Mouse (Mus musculus) heart, embryonic 12.5 days (tissue): Measurements from ENCODE around the gene Gm10198. TPM values are rescaled to one million over a fixed set of nuclear protein-coding genes. Genes with fewer than 3 reads are reported as not detected.

Experiments used
- ATAC-seq: fragments of 200-750 bp; cut with Nextera tagmentation; 2 replicates; pipeline ENCODE4 v1.8.0; 2017; ENCODE audit warnings: moderate TSS enrichment, moderate library complexity; ENCODE audit not compliant: insufficient number of reproducible peaks, low FRiP score
- H3K27ac ChIP-seq: fragments of 300-500 bp; sonication (generic); 2 replicates; pipeline ENCODE4 v1.5.1; 2016; ENCODE audit warnings: mild to moderate bottlenecking, moderate library complexity; ENCODE audit not compliant: poor library complexity, severe bottlenecking
- H3K27me3 ChIP-seq: fragments of 300-500 bp; sonication (generic); replicated peaks from 2 replicates; pipeline ENCODE4 v1.6.1; 2016; ENCODE audit warnings: mild to moderate bottlenecking, moderate library complexity
- H3K36me3 ChIP-seq: fragments of 300-500 bp; sonication (generic); 2 replicates; pipeline ENCODE4 v1.6.1; 2016; ENCODE audit warnings: mild to moderate bottlenecking, moderate library complexity
- H3K4me1 ChIP-seq: fragments of 300-500 bp; sonication (generic); replicated peaks from 2 replicates; pipeline ENCODE4 v1.6.1; 2016; ENCODE audit warnings: mild to moderate bottlenecking
- H3K4me2 ChIP-seq: fragments of 300-500 bp; sonication (generic); 2 replicates; pipeline ENCODE4 v1.6.1; 2016; ENCODE audit warnings: mild to moderate bottlenecking, moderate library complexity
- H3K4me3 ChIP-seq: fragments of 300-500 bp; sonication (generic); 2 replicates; pipeline ENCODE4 v1.5.1; 2016; ENCODE audit warnings: mild to moderate bottlenecking
- H3K9ac ChIP-seq: fragments of 300-500 bp; sonication (generic); 2 replicates; pipeline ENCODE4 v1.6.1; 2016; ENCODE audit warnings: mild to moderate bottlenecking, moderate library complexity
- H3K9me3 ChIP-seq: fragments of 300-500 bp; sonication (generic); replicated peaks from 2 replicates; pipeline ENCODE4 v1.6.1; 2016; ENCODE audit warnings: mild to moderate bottlenecking, moderate library complexity
- WGBS: fragments of 180-500 bp; shearing (Covaris S2); methylation state at CpG from one replicate; pipeline ENCODE4 v1.1.7; 2016; 5-methylcytosine and 5-hydroxymethylcytosine counted together
- polyA plus RNA-seq: library from polyadenylated mRNA; unstranded; fragments of >200 nt; fragmentation: Nextera tagmentation; extraction: Ambion mirVana; gene quantifications from 2 replicates; pipeline ENCODE4 v1.2.1, GENCODE M21; 2016

Gene Gm10198
- polyA plus RNA-seq, 1 experiment from 2014 or later: not detected

- Histone ChIP-seq H3K27me3 (no peaks in the 10 kb centered on the region), H3K4me2 (no peak overlapping the region), H3K27ac (no peak overlapping the region), H3K9me3 (no peaks in the 10 kb centered on the region), H3K4me3 (no peak overlapping the region), H3K36me3 (no peaks in the 10 kb centered on the region), H3K4me1 (no peaks in the 10 kb centered on the region), H3K9ac (no peak overlapping the region)
- no peak for ATAC-seq
- WGBS: 84% methylated on average over 7 of the region's 7 CpGs
Measured at GRCm38 (mm10) chr13:111598111-111598510, 5.5 kb downstream of the Gm10198 start.

GRCm38 (mm10) chr13:111601383-111601782, 8.8 kb downstream of the Gm10198 start:
- WGBS: 59% methylated on average over 4 of the region's 4 CpGs
- no peaks in the 10 kb centered on the region for H3K9me3 ChIP-seq
- no peaks in the 10 kb centered on the region for H3K36me3 ChIP-seq
- H3K9ac ChIP-seq: no peak overlapping the region
- no peaks in the 10 kb centered on the region for H3K4me1 ChIP-seq
- H3K27me3 ChIP-seq: no peaks in the 10 kb centered on the region
- ATAC-seq: no peak
- H3K4me3 ChIP-seq: no peak overlapping the region
- H3K27ac ChIP-seq: no peak overlapping the region
- no peak overlapping the region for H3K4me2 ChIP-seq

GRCm38 (mm10) chr13:111604826-111605225, 12.2 kb downstream of the Gm10198 start:
- Histone ChIP-seq H3K27ac (no peak overlapping the region), H3K4me2 (no peak overlapping the region), H3K27me3 (no peaks in the 10 kb centered on the region), H3K9me3 (peaks cover 6% of the 10 kb centered on the region), H3K4me1 (no peaks in the 10 kb centered on the region), H3K4me3 (no peak overlapping the region), H3K36me3 (no peaks in the 10 kb centered on the region), H3K9ac (no peak overlapping the region)
- no peak for ATAC-seq
- WGBS: 68% methylated on average over 5 of the region's 5 CpGs

- no peaks in the 10 kb centered on the region for H3K4me1 ChIP-seq
- H3K27me3 ChIP-seq: no peaks in the 10 kb centered on the region
- H3K9me3 ChIP-seq: 0 out of 2 replicates have a peak, but pooled peaks cover 3% of the 10 kb centered on the region
- H3K9ac ChIP-seq: no peak overlapping the region
- WGBS: 72% methylated on average over 13 of the region's 13 CpGs
- H3K4me3 ChIP-seq: no peak overlapping the region
- no peak overlapping the region for H3K4me2 ChIP-seq
- no peaks in the 10 kb centered on the region for H3K36me3 ChIP-seq
- ATAC-seq: no peak
- H3K27ac ChIP-seq: no peak overlapping the region
Measured at GRCm38 (mm10) chr13:111616168-111617125, 23.9 kb downstream of the Gm10198 start.

- ATAC-seq: no peak
- WGBS: 68% methylated on average over 4 of the region's 4 CpGs
- no peak overlapping the region for H3K4me3 ChIP-seq
Measured at GRCm38 (mm10) chr13:111620433-111620832, 27.8 kb downstream of the Gm10198 start.

GRCm38 (mm10) chr13:111622425-111622824, 29.8 kb downstream of the Gm10198 start:
- 87% methylated on average over 3 of the region's 3 CpGs for WGBS
- Histone ChIP-seq H3K4me1 (no peaks in the 10 kb centered on the region), H3K27me3 (no peaks in the 10 kb centered on the region), H3K9ac (no peak overlapping the region), H3K4me2 (no peak overlapping the region), H3K27ac (no peak overlapping the region), H3K4me3 (no peak overlapping the region), H3K36me3 (no peaks in the 10 kb centered on the region), H3K9me3 (no peaks in the 10 kb centered on the region)
- no peak for ATAC-seq

More at GRCm38 (mm10) chr13:111620433-111620832, 27.8 kb downstream of the Gm10198 start:
- H3K36me3 ChIP-seq: no peaks in the 10 kb centered on the region
- H3K4me1 ChIP-seq: no peaks in the 10 kb centered on the region
- H3K27me3 ChIP-seq: no peaks in the 10 kb centered on the region
- no peaks in the 10 kb centered on the region for H3K9me3 ChIP-seq
- H3K9ac ChIP-seq: no peak overlapping the region
- H3K27ac ChIP-seq: no peak overlapping the region
- H3K4me2 ChIP-seq: no peak overlapping the region

- H3K9me3 ChIP-seq: no peaks in the 10 kb centered on the region
- no peak for ATAC-seq
- H3K4me2 ChIP-seq: no peak overlapping the region
- H3K27me3 ChIP-seq: no peaks in the 10 kb centered on the region
- no peaks in the 10 kb centered on the region for H3K36me3 ChIP-seq
- no peak overlapping the region for H3K27ac ChIP-seq
- WGBS: 79% methylated on average over 7 of the region's 7 CpGs
- no peak overlapping the region for H3K4me3 ChIP-seq
- no peaks in the 10 kb centered on the region for H3K4me1 ChIP-seq
- no peak overlapping the region for H3K9ac ChIP-seq
Measured at GRCm38 (mm10) chr13:111623112-111623511, 30.5 kb downstream of the Gm10198 start.

GRCm38 (mm10) chr13:111624115-111624514, 31.5 kb downstream of the Gm10198 start:
- H3K4me2 ChIP-seq: no peak overlapping the region
- no peaks in the 10 kb centered on the region for H3K9me3 ChIP-seq
- ATAC-seq: no peak
- no peak overlapping the region for H3K27ac ChIP-seq
- H3K36me3 ChIP-seq: no peaks in the 10 kb centered on the region
- WGBS: 58% methylated on average over 6 of the region's 6 CpGs
- H3K4me3 ChIP-seq: no peak overlapping the region
- no peaks in the 10 kb centered on the region for H3K27me3 ChIP-seq
- H3K4me1 ChIP-seq: no peaks in the 10 kb centered on the region
- H3K9ac ChIP-seq: no peak overlapping the region

GRCm38 (mm10) chr13:111634163-111635160, 41.9 kb downstream of the Gm10198 start:
- no peak overlapping the region for H3K4me3 ChIP-seq
- H3K4me1 ChIP-seq: no peaks in the 10 kb centered on the region
- no peaks in the 10 kb centered on the region for H3K27me3 ChIP-seq
- WGBS: 76% methylated on average over 16 of the region's 16 CpGs
- H3K36me3 ChIP-seq: no peaks in the 10 kb centered on the region
- H3K27ac ChIP-seq: no peak overlapping the region
- no peak overlapping the region for H3K9ac ChIP-seq
- ATAC-seq: no peak
- H3K4me2 ChIP-seq: no peak overlapping the region
- H3K9me3 ChIP-seq: no peaks in the 10 kb centered on the region; the same call in 1 of the 2 replicates

- H3K4me3 ChIP-seq: no peak overlapping the region
- H3K27me3 ChIP-seq: no peaks in the 10 kb centered on the region
- WGBS: 84% methylated on average over 6 of the region's 6 CpGs
- no peaks in the 10 kb centered on the region for H3K4me1 ChIP-seq
- H3K4me2 ChIP-seq: no peak overlapping the region
- ATAC-seq: no peak
- H3K36me3 ChIP-seq: no peaks in the 10 kb centered on the region
- H3K27ac ChIP-seq: no peak overlapping the region
- no peak overlapping the region for H3K9ac ChIP-seq
- H3K9me3 ChIP-seq: no peaks in the 10 kb centered on the region; the same call in none of the 2 replicates
Measured at GRCm38 (mm10) chr13:111640319-111640718, 47.7 kb downstream of the Gm10198 start.
